Mouse (Mus musculus) midbrain, postnatal 0 days (tissue): ENCODE measurements around the gene Gm29735. TPM values are rescaled to one million over a fixed set of nuclear protein-coding genes. Genes with fewer than 3 reads are reported as not detected.
"Not testable (repeated sequence)": the region's sequence is repeated elsewhere in the genome, so short reads cannot be mapped to it uniquely, and the experiment has no call there.

Experiments used
- ATAC-seq: fragments of 200-750 bp; cut with Nextera tagmentation; 2 replicates; pipeline ENCODE4 v1.8.0; 2017; ENCODE audit warnings: moderate number of reproducible peaks, mild to moderate bottlenecking, moderate TSS enrichment, moderate library complexity; ENCODE audit not compliant: low FRiP score
- DNase-seq: peaks from one replicate; pipeline ENCODE4 v3.0.0-alpha.2; 2015; ENCODE audit warnings: low spot score
- H3K27ac ChIP-seq: fragments of 300-500 bp; sonication (generic); 2 replicates; pipeline ENCODE4 v1.5.1; 2014; ENCODE audit warnings: low read depth, mild to moderate bottlenecking, low read length, mixed read lengths
- H3K27me3 ChIP-seq: fragments of 300-500 bp; sonication (generic); 2 replicates; pipeline ENCODE4 v1.6.1; 2014; ENCODE audit warnings: low read length, control low read depth, mixed read lengths; ENCODE audit not compliant: insufficient read depth
- H3K36me3 ChIP-seq: fragments of 300-500 bp; sonication (generic); 2 replicates; pipeline ENCODE4 v1.6.1; 2014; ENCODE audit warnings: low read length, control low read depth, mixed read lengths; ENCODE audit not compliant: insufficient read depth
- H3K4me1 ChIP-seq: fragments of 300-500 bp; sonication (generic); 2 replicates; pipeline ENCODE4 v1.6.1; 2014; ENCODE audit warnings: mild to moderate bottlenecking, control low read depth, antibody characterized with exemption, low read length, mixed read lengths; ENCODE audit not compliant: insufficient read depth
- H3K4me2 ChIP-seq: fragments of 300-500 bp; sonication (generic); 2 replicates; pipeline ENCODE4 v1.6.1; 2014; ENCODE audit warnings: low read depth, mild to moderate bottlenecking, low read length, mixed read lengths; ENCODE audit not compliant: poor library complexity, severe bottlenecking
- H3K4me3 ChIP-seq: fragments of 300-500 bp; sonication (generic); 2 replicates; pipeline ENCODE4 v1.5.1; 2014; ENCODE audit warnings: low read depth, mild to moderate bottlenecking, low read length, moderate library complexity
- H3K9ac ChIP-seq: fragments of 300-500 bp; sonication (generic); replicated peaks from 2 replicates; pipeline ENCODE4 v1.6.1; 2014; ENCODE audit warnings: mild to moderate bottlenecking, low read length, moderate library complexity, mixed read lengths; ENCODE audit not compliant: poor library complexity, severe bottlenecking
- H3K9me3 ChIP-seq: fragments of 300-500 bp; sonication (generic); 2 replicates; pipeline ENCODE4 v1.6.1; 2016; ENCODE audit warnings: low read length, control low read depth
- CTCF ChIP-seq: IDR thresholded peaks from 2 replicates; pipeline ENCODE4 v1.5.1; 2016; ENCODE audit warnings: antibody characterized with exemption, mild to moderate bottlenecking
- WGBS: fragments of 180-500 bp; shearing (Covaris S2); extraction: QIAGEN DNeasy Blood & Tissue Kit; methylation state at CpG from one replicate; pipeline ENCODE4 v1.1.7; 2014; 5-methylcytosine and 5-hydroxymethylcytosine counted together
- polyA plus RNA-seq: library from polyadenylated mRNA; unstranded; fragments of >200 nt; fragmentation: Nextera tagmentation; extraction: Ambion mirVana; gene quantifications from 2 replicates; pipeline ENCODE4 v1.2.1, GENCODE M21; 2015
- total RNA-seq: library from RNA; depleted of rRNA; stranded (reverse); fragments of >200 nt; gene quantifications from 2 replicates; pipeline ENCODE4 v1.2.3, GENCODE M21; 2014

Gene Gm29735
- total and polyA plus RNA-seq, 2 experiments from 2014 or later = not detected

- no peaks in the 10 kb centered on the region for H3K36me3 ChIP-seq
- no peak for ATAC-seq
- H3K27ac ChIP-seq = no peak overlapping the region
Observed at GRCm38 (mm10) chr7:142155308-142155707, 1.6 kb downstream of the Gm29735 start.

GRCm38 (mm10) chr7:142152191-142152590 is 4.7 kb downstream of the Gm29735 start:
- Histone ChIP-seq H3K36me3 (no peaks in the 10 kb centered on the region), H3K27ac (no peak overlapping the region), H3K9me3 (no peaks in the 10 kb centered on the region), H3K9ac (no peak overlapping the region), H3K4me3 (no peak overlapping the region), H3K27me3 (no peaks in the 10 kb centered on the region), H3K4me1 (no peaks in the 10 kb centered on the region), H3K4me2 (no peak overlapping the region)
- 88% methylated on average over 4 of the region's 4 CpGs for WGBS
- TF ChIP-seq CTCF = no peak
- ATAC-seq (no peak), DNase-seq (no peak)

More at GRCm38 (mm10) chr7:142155308-142155707, 1.6 kb downstream of the Gm29735 start:
- no peak for TF ChIP-seq CTCF
- H3K9me3 ChIP-seq = no peaks in the 10 kb centered on the region
- H3K27me3 ChIP-seq = no peaks in the 10 kb centered on the region
- H3K4me1 ChIP-seq = no peaks in the 10 kb centered on the region
- 53% methylated on average over 1 of the region's 1 CpGs for WGBS
- no peak overlapping the region for H3K4me3 ChIP-seq
- DNase-seq = no peak
- no peak overlapping the region for H3K4me2 ChIP-seq
- H3K9ac ChIP-seq = no peak overlapping the region

- Histone ChIP-seq H3K36me3 (no peaks in the 10 kb centered on the region), H3K9me3 (no peaks in the 10 kb centered on the region), H3K4me3 (no peak overlapping the region), H3K4me1 (no peaks in the 10 kb centered on the region), H3K9ac (no peak overlapping the region), H3K4me2 (no peak overlapping the region), H3K27me3 (no peaks in the 10 kb centered on the region), H3K27ac (no peak overlapping the region)
- ATAC-seq (no peak), DNase-seq (no peak)
- TF ChIP-seq CTCF = no peak
Observed at GRCm38 (mm10) chr7:142148633-142149032, 8.3 kb downstream of the Gm29735 start.

- no peak overlapping the region for H3K27ac ChIP-seq
- H3K9me3 ChIP-seq = no peaks in the 10 kb centered on the region
- peak; percentile 67 for TF ChIP-seq CTCF
- whole genome bisulfite sequencing = 3% methylated on average over 1 of the region's 1 CpGs
- no peak for ATAC-seq
- H3K4me2 ChIP-seq = no peak overlapping the region
- H3K4me3 ChIP-seq = no peak overlapping the region
- H3K36me3 ChIP-seq = no peaks in the 10 kb centered on the region
- no peaks in the 10 kb centered on the region for H3K27me3 ChIP-seq
- DNase-seq = peak; percentile 71
- H3K9ac ChIP-seq = no peak overlapping the region
- H3K4me1 ChIP-seq = no peaks in the 10 kb centered on the region
Observed at GRCm38 (mm10) chr7:142146033-142146432, 10.9 kb downstream of the Gm29735 start.

- H3K27me3 ChIP-seq = no peaks in the 10 kb centered on the region
- no peak for ATAC-seq
- no peak overlapping the region for H3K4me2 ChIP-seq
- no peak for DNase-seq
- H3K4me3 ChIP-seq = no peak overlapping the region
- WGBS = 52% methylated on average over 4 of the region's 4 CpGs
- no peak overlapping the region for H3K27ac ChIP-seq
- no peaks in the 10 kb centered on the region for H3K4me1 ChIP-seq
- H3K36me3 ChIP-seq = no peaks in the 10 kb centered on the region
- no peak overlapping the region for H3K9ac ChIP-seq
- no peaks in the 10 kb centered on the region for H3K9me3 ChIP-seq
- TF ChIP-seq CTCF = no peak; the same call in 1 of the 2 replicates
Observed at GRCm38 (mm10) chr7:142145413-142145940, 11.4 kb downstream of the Gm29735 start.

- no peaks in the 10 kb centered on the region for H3K36me3 ChIP-seq
- no peaks in the 10 kb centered on the region for H3K4me1 ChIP-seq
- no peak for TF ChIP-seq CTCF
- DNase-seq (no peak), ATAC-seq (no peak)
- H3K27ac ChIP-seq = no peak within 1 kb of the TSS
- no peak within 1 kb of the TSS for H3K4me2 ChIP-seq
- no peaks in the 10 kb centered on the region for H3K27me3 ChIP-seq
- H3K4me3 ChIP-seq = no peak within 1 kb of the TSS
- H3K9ac ChIP-seq = no peak within 1 kb of the TSS
- no peaks in the 10 kb centered on the region for H3K9me3 ChIP-seq
- 93% methylated on average over 1 of the region's 1 CpGs for WGBS
Observed at GRCm38 (mm10) chr7:142144507-142144906, 12.4 kb downstream of the Gm29735 start, which contains the start of gene Gm45337. Gm45337 (minus strand) TSS chr7:142144607.

GRCm38 (mm10) chr7:142143506-142144010 is 13.4 kb downstream of the Gm29735 start:
- 67% methylated on average over 1 of the region's 1 CpGs for WGBS
- not testable (repeated sequence) for H3K9me3 ChIP-seq, H3K4me3 ChIP-seq, H3K4me2 ChIP-seq, H3K4me1 ChIP-seq, H3K9ac ChIP-seq, H3K36me3 ChIP-seq, H3K27ac ChIP-seq, H3K27me3 ChIP-seq, DNase-seq, ATAC-seq
